Mouse (Mus musculus): Measurements from ENCODE around the gene Rbms2. TPM values are rescaled to one million over a fixed set of nuclear protein-coding genes. Genes with fewer than 3 reads are reported as not detected.
"Not testable (repeated sequence)": the region's sequence is repeated elsewhere in the genome, so short reads cannot be mapped to it uniquely, and the experiment has no call there.

The Rbms2 gene
- total RNA-seq, 1 experiment from 2014 or later = 8.7 TPM

GRCm38 (mm10) chr10:128093496-128094294, 86.4 kb downstream of the Rbms2 start:
- no peak for ATAC-seq (replicated peaks; ENCODE audit: low read depth, poor library complexity, severe bottlenecking)

GRCm38 (mm10) chr10:128092506-128093495, 87.3 kb downstream of the Rbms2 start:
- peak; percentile 8; the same call in 1 of the 2 replicates for ATAC-seq (replicated peaks; ENCODE audit: low read depth, poor library complexity, severe bottlenecking)

GRCm38 (mm10) chr10:128091564-128092505, 88.3 kb downstream of the Rbms2 start, which contains the start of gene Baz2a:
Gene Baz2a (plus strand): TSS chr10:128091577.
- peak; percentile 33 for ATAC-seq (replicated peaks; ENCODE audit: low read depth, poor library complexity, severe bottlenecking)

GRCm38 (mm10) chr10:128090651-128091563, 89.2 kb downstream of the Rbms2 start:
- ATAC-seq (replicated peaks; ENCODE audit: low read depth, poor library complexity, severe bottlenecking) = peak; percentile 46

- ATAC-seq (replicated peaks; ENCODE audit: low read depth, poor library complexity, severe bottlenecking) = no peak
Observed at GRCm38 (mm10) chr10:128089842-128090241, 90.3 kb downstream of the Rbms2 start.

- no peak for ATAC-seq (replicated peaks; ENCODE audit: low read depth, poor library complexity, severe bottlenecking)
Observed at GRCm38 (mm10) chr10:128088181-128088580, 91.9 kb downstream of the Rbms2 start.

GRCm38 (mm10) chr10:128087216-128087615, 92.9 kb downstream of the Rbms2 start:
- not testable (repeated sequence) for ATAC-seq (replicated peaks; ENCODE audit: low read depth, poor library complexity, severe bottlenecking)

- no peak for ATAC-seq (replicated peaks; ENCODE audit: low read depth, poor library complexity, severe bottlenecking)
Observed at GRCm38 (mm10) chr10:128086391-128086790, 93.7 kb downstream of the Rbms2 start.

GRCm38 (mm10) chr10:128084160-128084559, 95.9 kb downstream of the Rbms2 start:
- ATAC-seq (replicated peaks; ENCODE audit: low read depth, poor library complexity, severe bottlenecking) = no peak

GRCm38 (mm10) chr10:128083688-128084087, 96.4 kb downstream of the Rbms2 start:
- no peak for ATAC-seq (replicated peaks; ENCODE audit: low read depth, poor library complexity, severe bottlenecking)

GRCm38 (mm10) chr10:128082880-128083421, 97.1 kb downstream of the Rbms2 start, which contains the start of gene Atp5b:
Gene Atp5b (plus strand): TSS chr10:128083273.
- ATAC-seq (replicated peaks; ENCODE audit: low read depth, poor library complexity, severe bottlenecking) = peak; percentile 94

- no peak for ATAC-seq (replicated peaks; ENCODE audit: low read depth, poor library complexity, severe bottlenecking)
Observed at GRCm38 (mm10) chr10:128082477-128082808, 97.7 kb downstream of the Rbms2 start.

GRCm38 (mm10) chr10:128081807-128082476, 98.2 kb downstream of the Rbms2 start:
- ATAC-seq (replicated peaks; ENCODE audit: low read depth, poor library complexity, severe bottlenecking) = 0 out of 2 replicates have a peak, but pooled peaks have one; percentile 4

Other genes starting within 250 kb of the Rbms2 start
- not detected in 2 replicates for gene Hsd17b6, start 172.7 kb downstream of the Rbms2 start, total RNA-seq (2017)
- gene Prim1, start 165.1 kb downstream of the Rbms2 start, total RNA-seq (2017) = 97.8 and 136 TPM in 2 replicates
- gene Naca, start 144.7 kb downstream of the Rbms2 start, total RNA-seq (2017) = 2,465 and 2,478 TPM in 2 replicates
- gene Ptges3, start 121.3 kb downstream of the Rbms2 start, total RNA-seq (2017) = 326 and 357 TPM in 2 replicates
- 2,255 and 2,427 TPM in 2 replicates for gene Atp5b, start 97.0 kb downstream of the Rbms2 start, total RNA-seq (2017)
- gene Baz2a, start 88.7 kb downstream of the Rbms2 start, total RNA-seq (2017) = 14.4 and 23.1 TPM in 2 replicates
- gene Gls2, start 14.2 kb upstream of the Rbms2 start, total RNA-seq (2017) = 4.3 and 5.8 TPM in 2 replicates
- gene Spryd4, start 31.5 kb upstream of the Rbms2 start, total RNA-seq (2017) = 18.1 and 24.8 TPM in 2 replicates
- 1.2 TPM in 1 of 2 replicates, not detected in the other for gene Mip, start 45.5 kb upstream of the Rbms2 start, total RNA-seq (2017)
- 98.6 and 102 TPM in 2 replicates for gene Timeless, start 51.8 kb upstream of the Rbms2 start, total RNA-seq (2017)
- 0.46 TPM in 1 of 2 replicates, not detected in the other for gene Apon, start 73.8 kb upstream of the Rbms2 start, total RNA-seq (2017)
- not detected in 2 replicates for gene Apof, start 88.4 kb upstream of the Rbms2 start, total RNA-seq (2017)
- gene Stat2, start 90.3 kb upstream of the Rbms2 start, total RNA-seq (2017) = 9.0 and 11.0 TPM in 2 replicates
- gene Il23a, start 118.5 kb upstream of the Rbms2 start, total RNA-seq (2017) = 0.05 TPM in 1 of 2 replicates, not detected in the other
- 12.8 and 13.7 TPM in 2 replicates for gene Pan2, start 123.0 kb upstream of the Rbms2 start, total RNA-seq (2017)
- gene Cnpy2, start 142.2 kb upstream of the Rbms2 start, total RNA-seq (2017) = 94.4 and 114 TPM in 2 replicates
- 100 and 116 TPM in 2 replicates for gene Cs, start 157.4 kb upstream of the Rbms2 start, total RNA-seq (2017)
- gene Coq10a, start 188.7 kb upstream of the Rbms2 start, total RNA-seq (2017) = 6.4 and 11.8 TPM in 2 replicates
- gene Ankrd52, start 196.8 kb upstream of the Rbms2 start, total RNA-seq (2017) = 9.8 and 17.4 TPM in 2 replicates
- gene Slc39a5, start 220.9 kb upstream of the Rbms2 start, total RNA-seq (2017) = not detected in 2 replicates
- 45.7 and 64.8 TPM in 2 replicates for gene Nabp2, start 231.2 kb upstream of the Rbms2 start, total RNA-seq (2017)
- 13.0 and 13.5 TPM in 2 replicates for gene Rnf41, start 231.4 kb upstream of the Rbms2 start, total RNA-seq (2017)